Mouse (Mus musculus) midbrain, embryonic 13.5 days (tissue): ENCODE results near the gene Cacna1e. TPM values are rescaled to one million over a fixed set of nuclear protein-coding genes. Genes with fewer than 3 reads are reported as not detected.

Source experiments
- ATAC-seq: fragments of 200-750 bp; cut with Nextera tagmentation; 2 replicates; pipeline ENCODE4 v1.8.0; 2017; ENCODE audit warnings: mild to moderate bottlenecking, moderate TSS enrichment, moderate library complexity
- H3K27ac ChIP-seq: fragments of 300-500 bp; sonication (generic); 2 replicates; pipeline ENCODE4 v1.5.1; 2015; ENCODE audit warnings: inconsistent platforms, mild to moderate bottlenecking, moderate library complexity
- H3K27me3 ChIP-seq: fragments of 300-500 bp; sonication (generic); 2 replicates; pipeline ENCODE4 v1.6.1; 2015; ENCODE audit warnings: mild to moderate bottlenecking, inconsistent platforms
- H3K36me3 ChIP-seq: fragments of 300-500 bp; sonication (generic); 2 replicates; pipeline ENCODE4 v1.6.1; 2015; ENCODE audit warnings: mild to moderate bottlenecking, inconsistent platforms
- H3K4me1 ChIP-seq: fragments of 300-500 bp; sonication (generic); replicated peaks from 2 replicates; pipeline ENCODE4 v1.6.1; 2015; ENCODE audit warnings: inconsistent platforms
- H3K4me2 ChIP-seq: fragments of 300-500 bp; sonication (generic); replicated peaks from 2 replicates; pipeline ENCODE4 v1.6.1; 2015; ENCODE audit warnings: moderate library complexity, mild to moderate bottlenecking, inconsistent platforms
- H3K4me3 ChIP-seq: fragments of 300-500 bp; sonication (generic); replicated peaks from 2 replicates; pipeline ENCODE4 v1.5.1; 2015; ENCODE audit warnings: mild to moderate bottlenecking, inconsistent platforms
- H3K9ac ChIP-seq: fragments of 300-500 bp; sonication (generic); replicated peaks from 2 replicates; pipeline ENCODE4 v1.6.1; 2015; ENCODE audit warnings: mild to moderate bottlenecking, inconsistent platforms
- H3K9me3 ChIP-seq: fragments of 300-500 bp; sonication (generic); 2 replicates; pipeline ENCODE4 v1.6.1; 2016; ENCODE audit warnings: mild to moderate bottlenecking, inconsistent platforms
- WGBS: fragments of 180-500 bp; shearing (Covaris S2); methylation state at CpG from one replicate; pipeline ENCODE4 v1.1.7; 2015; 5-methylcytosine and 5-hydroxymethylcytosine counted together
- polyA plus RNA-seq: library from polyadenylated mRNA; unstranded; fragments of >200 nt; fragmentation: Nextera tagmentation; extraction: Ambion mirVana; gene quantifications from 2 replicates; pipeline ENCODE4 v1.2.1, GENCODE M21; 2015

The Cacna1e gene
- polyA plus RNA-seq, 1 experiment from 2014 or later, result 8.0 TPM

DNA sequence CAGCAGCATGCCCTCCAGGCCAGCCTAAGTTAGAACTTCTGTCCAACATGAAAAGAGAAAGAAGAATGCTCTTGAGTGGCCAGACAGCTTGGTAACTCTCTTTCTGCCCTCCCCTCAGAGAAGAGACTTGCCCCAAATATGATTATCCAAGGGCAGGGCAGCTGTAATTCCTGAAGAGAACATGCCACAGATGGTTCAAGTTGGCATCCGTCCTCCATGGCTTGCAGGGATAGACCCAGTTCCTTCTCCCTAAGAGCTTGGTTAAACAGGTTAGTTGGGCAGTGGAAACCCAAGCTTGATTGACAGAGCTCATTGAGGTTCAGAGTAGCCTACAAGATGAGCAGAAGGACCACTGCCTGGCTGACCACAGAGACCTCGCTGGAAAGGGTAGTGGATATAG lies 85.5 kb downstream of the Cacna1e start:
- no peak overlapping the region for H3K4me2 ChIP-seq
- ATAC-seq, result no peak
- 78% methylated on average over 2 of the region's 2 CpGs for WGBS
- no peaks in the 10 kb centered on the region for H3K27me3 ChIP-seq
- no peak overlapping the region for H3K9ac ChIP-seq
- 0 out of 2 replicates have a peak, but pooled peaks cover 5% of the 10 kb centered on the region for H3K4me1 ChIP-seq
- no peak overlapping the region for H3K4me3 ChIP-seq
- no peaks in the 10 kb centered on the region for H3K36me3 ChIP-seq
- H3K9me3 ChIP-seq, result no peaks in the 10 kb centered on the region
- H3K27ac ChIP-seq, result no peak overlapping the region

DNA sequence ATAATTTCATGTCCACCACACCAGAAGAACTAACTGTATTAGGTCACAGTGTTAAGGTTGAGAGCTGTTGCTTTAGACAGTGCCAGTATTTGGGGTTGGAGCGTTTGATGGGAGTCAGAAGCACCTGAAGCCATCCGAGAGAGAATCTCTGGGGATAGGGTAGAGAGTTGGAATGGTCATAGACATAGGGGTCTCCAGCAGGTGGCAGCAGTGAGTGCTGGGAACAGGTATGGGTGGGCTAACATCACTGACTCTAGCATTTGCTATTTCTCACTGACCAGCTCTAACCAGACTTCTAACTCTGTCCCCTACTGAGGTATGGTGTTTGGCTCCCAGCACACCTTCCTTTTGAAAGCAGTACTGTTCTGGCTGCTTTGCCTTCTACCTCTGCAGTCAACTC lies 87.6 kb downstream of the Cacna1e start:
- WGBS, result 64% methylated on average over 2 of the region's 2 CpGs
- no peak for ATAC-seq

GRCm38 (mm10) chr1:154794518-154794951 lies 89.8 kb downstream of the Cacna1e start:
- Histone ChIP-seq H3K9me3 (no peaks in the 10 kb centered on the region), H3K9ac (no peak overlapping the region), H3K4me1 (no peaks in the 10 kb centered on the region), H3K4me2 (no peak overlapping the region), H3K27ac (no peak overlapping the region), H3K27me3 (no peaks in the 10 kb centered on the region), H3K4me3 (no peak overlapping the region), H3K36me3 (no peaks in the 10 kb centered on the region)
- WGBS, result 90% methylated on average over 8 of the region's 8 CpGs
- no peak for ATAC-seq

More for the DNA sequence above, 87.6 kb downstream of the Cacna1e start:
- H3K9ac ChIP-seq, result no peak overlapping the region
- no peaks in the 10 kb centered on the region for H3K9me3 ChIP-seq
- no peak overlapping the region for H3K27ac ChIP-seq
- H3K4me3 ChIP-seq, result no peak overlapping the region
- no peaks in the 10 kb centered on the region for H3K36me3 ChIP-seq
- no peaks in the 10 kb centered on the region for H3K4me1 ChIP-seq
- no peak overlapping the region for H3K4me2 ChIP-seq
- H3K27me3 ChIP-seq, result no peaks in the 10 kb centered on the region

DNA sequence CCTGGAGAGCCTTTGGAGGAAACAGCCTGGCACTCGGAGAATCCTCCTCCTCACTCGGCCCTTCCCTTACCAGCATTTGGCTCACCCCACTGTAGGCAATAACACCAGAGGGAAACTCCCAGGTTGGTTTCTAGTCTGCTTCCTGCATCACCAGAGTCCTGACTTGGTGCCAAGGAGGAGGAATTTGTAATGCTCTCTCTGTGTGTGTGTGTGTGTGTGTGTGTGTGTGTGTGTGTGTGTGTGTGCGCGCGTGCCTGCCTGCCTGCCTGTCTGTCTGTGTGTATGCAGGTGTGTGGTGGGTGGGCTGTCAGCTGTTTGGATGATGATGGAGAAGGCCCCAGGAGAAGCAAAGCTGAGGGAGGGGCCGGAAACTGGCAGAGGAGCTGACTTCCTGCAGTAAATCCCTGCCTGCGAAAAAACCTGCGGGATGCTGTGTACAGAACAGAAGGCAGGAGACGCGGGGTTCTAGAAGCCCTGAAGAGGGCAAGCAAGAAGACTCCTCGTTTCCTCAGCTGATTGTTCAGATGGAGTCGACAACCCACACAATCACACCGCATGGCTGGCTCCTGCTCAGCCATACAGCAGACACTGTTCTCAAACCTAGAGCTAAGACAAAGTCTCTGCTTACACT lies 92.6 kb downstream of the Cacna1e start:
- H3K4me3 ChIP-seq, result no peak overlapping the region
- ATAC-seq, result no peak
- no peaks in the 10 kb centered on the region for H3K36me3 ChIP-seq
- peaks cover 6% of the 10 kb centered on the region; the same call in 1 of the 2 replicates for H3K4me1 ChIP-seq
- no peak overlapping the region for H3K27ac ChIP-seq
- WGBS, result 72% methylated on average over 13 of the region's 13 CpGs
- H3K9me3 ChIP-seq, result no peaks in the 10 kb centered on the region
- no peak overlapping the region; the same call in 1 of the 2 replicates for H3K9ac ChIP-seq
- no peaks in the 10 kb centered on the region for H3K27me3 ChIP-seq
- no peak overlapping the region for H3K4me2 ChIP-seq

- H3K36me3 ChIP-seq, result no peaks in the 10 kb centered on the region
- H3K27me3 ChIP-seq, result peaks cover 5% of the 10 kb centered on the region; the same call in 1 of the 2 replicates
- no peak overlapping the region for H3K4me2 ChIP-seq
- H3K4me1 ChIP-seq, result peaks cover 21% of the 10 kb centered on the region
- 77% methylated on average over 4 of the region's 4 CpGs for WGBS
- ATAC-seq, result 0 out of 2 replicates have a peak, but pooled peaks have one; percentile 5
- no peaks in the 10 kb centered on the region for H3K9me3 ChIP-seq
- no peak overlapping the region for H3K27ac ChIP-seq
- no peak overlapping the region for H3K9ac ChIP-seq
- H3K4me3 ChIP-seq, result no peak overlapping the region
Measured at GRCm38 (mm10) chr1:154788491-154788890, 95.8 kb downstream of the Cacna1e start.

DNA sequence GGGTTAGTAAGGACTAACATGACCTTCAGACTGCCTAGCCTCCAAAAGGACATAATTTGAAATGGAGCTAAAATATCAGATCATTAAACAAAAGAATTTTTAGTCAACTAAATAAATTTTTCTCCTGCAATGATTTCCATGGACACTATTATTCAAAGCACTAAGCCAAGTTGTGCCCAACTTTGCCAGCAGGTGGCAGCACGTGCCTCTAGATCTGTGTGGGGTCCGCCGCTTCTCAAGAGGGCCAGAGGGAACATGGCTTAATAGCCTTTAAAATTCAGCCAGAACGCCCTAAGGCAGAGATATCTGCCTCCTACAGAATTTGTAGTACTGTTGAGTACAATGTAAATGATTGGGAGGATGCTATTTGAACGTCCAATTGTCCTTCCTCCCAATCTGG lies 96.2 kb downstream of the Cacna1e start:
- Histone ChIP-seq H3K4me3 (no peak overlapping the region), H3K4me1 (peaks cover 21% of the 10 kb centered on the region), H3K9me3 (no peaks in the 10 kb centered on the region), H3K4me2 (no peak overlapping the region), H3K36me3 (no peaks in the 10 kb centered on the region), H3K27ac (no peak overlapping the region), H3K9ac (no peak overlapping the region), H3K27me3 (peaks cover 5% of the 10 kb centered on the region; the same call in 1 of the 2 replicates)
- ATAC-seq, result peak; percentile 41; the same call in 1 of the 2 replicates
- 2% methylated on average over 5 of the region's 5 CpGs for WGBS

GRCm38 (mm10) chr1:154787418-154787817 lies 96.9 kb downstream of the Cacna1e start:
- no peak overlapping the region for H3K9ac ChIP-seq
- ATAC-seq, result no peak
- H3K9me3 ChIP-seq, result no peaks in the 10 kb centered on the region
- H3K4me3 ChIP-seq, result no peak overlapping the region
- peaks cover 8% of the 10 kb centered on the region; the same call in 1 of the 2 replicates for H3K27me3 ChIP-seq
- no peak overlapping the region for H3K27ac ChIP-seq
- WGBS, result 73% methylated on average over 5 of the region's 5 CpGs
- H3K4me2 ChIP-seq, result no peak overlapping the region
- no peaks in the 10 kb centered on the region for H3K36me3 ChIP-seq
- H3K4me1 ChIP-seq, result peaks cover 21% of the 10 kb centered on the region

GRCm38 (mm10) chr1:154786243-154786669 lies 98.0 kb downstream of the Cacna1e start:
- Histone ChIP-seq H3K9me3 (no peaks in the 10 kb centered on the region), H3K4me2 (no peak overlapping the region), H3K27ac (no peak overlapping the region), H3K36me3 (no peaks in the 10 kb centered on the region), H3K27me3 (peaks cover 8% of the 10 kb centered on the region; the same call in 1 of the 2 replicates), H3K9ac (peak overlapping the region; percentile 30; the same call in 1 of the 2 replicates), H3K4me3 (no peak overlapping the region), H3K4me1 (peaks cover 21% of the 10 kb centered on the region)
- 4% methylated on average over 4 of the region's 4 CpGs for WGBS
- ATAC-seq, result peak; percentile 72

GRCm38 (mm10) chr1:154784862-154785261 lies 99.4 kb downstream of the Cacna1e start:
- Histone ChIP-seq H3K9ac (no peak overlapping the region), H3K36me3 (no peaks in the 10 kb centered on the region), H3K4me3 (no peak overlapping the region), H3K4me1 (peaks cover 21% of the 10 kb centered on the region), H3K27ac (no peak overlapping the region), H3K27me3 (peaks cover 8% of the 10 kb centered on the region; the same call in 1 of the 2 replicates), H3K9me3 (no peaks in the 10 kb centered on the region), H3K4me2 (0 out of 2 replicates have a peak overlapping the region, but pooled peaks have one; percentile 3)
- WGBS, result 34% methylated on average over 12 of the region's 12 CpGs
- no peak for ATAC-seq

DNA sequence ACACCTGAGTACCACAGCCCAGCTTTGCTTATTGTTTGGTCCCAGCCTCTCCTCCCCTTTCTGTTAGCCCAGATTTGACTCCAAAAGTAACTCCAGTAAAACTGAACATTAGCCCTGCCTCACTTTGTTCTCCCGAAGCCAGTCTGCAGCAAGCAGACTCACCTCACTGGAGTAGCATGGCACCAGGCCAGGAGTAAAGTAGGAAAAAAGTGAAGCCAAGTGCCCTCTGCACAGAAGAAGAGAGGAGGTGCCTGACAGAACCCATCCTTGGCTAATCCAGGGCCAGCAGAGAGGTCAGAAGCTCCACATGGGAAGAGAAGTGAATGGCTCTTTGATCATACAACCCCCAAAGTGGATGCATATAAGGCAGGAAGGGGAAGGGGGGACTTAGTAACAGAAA lies 100.8 kb downstream of the Cacna1e start:
- H3K9me3 ChIP-seq, result no peaks in the 10 kb centered on the region
- no peaks in the 10 kb centered on the region for H3K36me3 ChIP-seq
- H3K27ac ChIP-seq, result no peak overlapping the region
- H3K4me2 ChIP-seq, result no peak overlapping the region
- H3K27me3 ChIP-seq, result peaks cover 8% of the 10 kb centered on the region; the same call in 1 of the 2 replicates
- no peak overlapping the region for H3K4me3 ChIP-seq
- H3K9ac ChIP-seq, result no peak overlapping the region
- 83% methylated on average over 1 of the region's 1 CpGs for WGBS
- ATAC-seq, result no peak
- H3K4me1 ChIP-seq, result peaks cover 20% of the 10 kb centered on the region

- peaks cover 8% of the 10 kb centered on the region for H3K4me1 ChIP-seq
- no peak overlapping the region for H3K4me2 ChIP-seq
- H3K36me3 ChIP-seq, result no peaks in the 10 kb centered on the region
- H3K4me3 ChIP-seq, result no peak overlapping the region
- 83% methylated on average over 11 of the region's 11 CpGs for WGBS
- no peak overlapping the region for H3K9ac ChIP-seq
- H3K27ac ChIP-seq, result no peak overlapping the region
- H3K27me3 ChIP-seq, result 0 out of 2 replicates have a peak, but pooled peaks cover 3% of the 10 kb centered on the region
- ATAC-seq, result no peak
- H3K9me3 ChIP-seq, result no peaks in the 10 kb centered on the region
Measured at GRCm38 (mm10) chr1:154779908-154780514, 104.3 kb downstream of the Cacna1e start.

DNA sequence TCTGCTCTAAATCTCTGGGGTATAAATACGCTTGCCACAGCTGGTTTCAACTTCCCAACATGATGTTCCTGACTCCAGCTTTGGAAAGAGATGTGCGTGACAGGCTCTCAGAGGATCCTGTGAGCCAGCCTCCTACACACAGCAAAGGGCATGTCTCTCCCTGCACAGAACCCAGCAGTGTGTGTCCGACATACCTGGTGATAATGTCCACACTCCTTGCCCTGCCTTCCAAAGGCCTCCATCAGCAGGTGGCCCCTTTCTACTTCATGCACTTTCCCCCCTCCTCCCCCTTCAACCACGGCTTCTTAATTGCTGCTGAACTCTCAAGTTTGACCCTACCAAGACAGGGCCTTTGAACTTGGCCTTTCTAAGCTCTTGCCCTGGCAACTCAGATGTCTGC lies 108.0 kb downstream of the Cacna1e start:
- H3K4me2 ChIP-seq, result no peak overlapping the region
- H3K4me3 ChIP-seq, result no peak overlapping the region
- H3K27ac ChIP-seq, result no peak overlapping the region
- no peak for ATAC-seq
- H3K4me1 ChIP-seq, result no peaks in the 10 kb centered on the region
- 71% methylated on average over 4 of the region's 4 CpGs for WGBS
- H3K9ac ChIP-seq, result no peak overlapping the region
- no peaks in the 10 kb centered on the region for H3K36me3 ChIP-seq
- no peaks in the 10 kb centered on the region for H3K27me3 ChIP-seq
- no peaks in the 10 kb centered on the region for H3K9me3 ChIP-seq
